Mouse (Mus musculus): ENCODE results near the gene Adam34. TPM values are rescaled to one million over a fixed set of nuclear protein-coding genes. Genes with fewer than 3 reads are reported as not detected.
"Not testable (repeated sequence)": the region's sequence is repeated elsewhere in the genome, so short reads cannot be mapped to it uniquely, and the experiment has no call there.

Adam34 gene
- total RNA-seq (2014; rRNA removed) (not detected in 2 replicates), polyA plus RNA-seq (2015; fragmentation: Nextera tagmentation; extraction: Ambion mirVana) (not detected in 2 replicates)

DNA sequence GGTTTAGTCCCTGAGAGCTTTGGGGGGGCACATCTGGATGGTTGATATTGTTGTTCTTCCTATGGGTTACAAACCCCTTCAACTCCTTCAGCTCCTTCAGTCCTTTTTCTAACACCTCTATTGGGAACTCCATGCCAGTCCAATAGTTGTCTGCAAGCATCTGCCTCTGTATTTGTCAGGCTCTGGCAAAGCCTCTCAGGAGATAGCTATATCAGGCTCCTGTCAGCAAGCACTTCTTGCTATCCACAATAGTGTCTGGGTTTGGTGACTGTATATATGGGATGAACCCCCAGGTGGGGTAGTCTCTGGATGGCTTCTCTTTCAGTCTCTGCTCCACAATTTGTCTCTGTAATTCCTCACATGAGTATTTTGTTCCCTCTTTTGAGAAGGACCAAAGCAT lies at the start of gene Adam34:
Gene Adam34, minus strand, starts transcription at position 101 of the 400 bp plus-strand sequence.
- Histone ChIP-seq H3K27ac (no peak within 1 kb of the TSS), H3K4me1 (ENCODE audit: insufficient read depth, low read length) (no peaks in the 10 kb centered on the region), H3K27me3 (ENCODE audit: insufficient read depth, low read length) (no peaks in the 10 kb centered on the region), H3K36me3 (ENCODE audit: insufficient read depth, low read length) (no peaks in the 10 kb centered on the region), H3K4me2 (ENCODE audit: low read depth, low read length) (no peak within 1 kb of the TSS), H3K9ac (replicated peaks; ENCODE audit: low read length) (no peak within 1 kb of the TSS), H3K9me3 (ENCODE audit: low read length) (no peaks in the 10 kb centered on the region), H3K4me3 (ENCODE audit: low read length) (no peak within 1 kb of the TSS)
- TF ChIP-seq CTCF (IDR thresholded peaks at IDR 0.05; ENCODE audit: low read depth) = no peak
- no peak for DNase-seq (ENCODE audit: low spot score)
- no peak for ATAC-seq

DNA sequence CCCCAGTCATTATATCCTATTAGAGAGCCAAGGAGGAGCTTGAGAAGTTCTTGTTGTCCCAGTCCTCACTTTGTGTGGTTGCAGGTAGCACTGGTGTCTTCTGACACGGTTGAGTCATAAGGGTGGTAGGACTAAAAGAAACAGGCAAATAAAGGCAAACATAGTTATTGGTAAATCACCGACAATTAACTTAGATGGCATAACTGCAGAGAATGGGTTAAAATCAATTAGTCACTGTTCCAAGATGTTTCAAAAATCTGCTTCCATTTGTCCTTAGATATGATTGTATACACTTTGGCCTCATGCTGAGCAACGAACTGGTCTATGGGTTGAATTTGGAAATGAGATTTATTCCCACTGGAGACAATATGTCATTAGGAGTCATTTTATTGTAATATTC lies 82.7 kb downstream of the Adam34 start, which contains the start of gene Gm5346:
Gene Gm5346, minus strand, starts transcription at position 101 of the 400 bp plus-strand sequence.
- WGBS = 85% methylated on average over 3 of the region's 3 CpGs
- TF ChIP-seq CTCF (IDR thresholded peaks at IDR 0.05; ENCODE audit: low read depth) = no peak
- no peak within 1 kb of the TSS for H3K4me2 ChIP-seq (ENCODE audit: low read depth, low read length)
- H3K9me3 ChIP-seq (ENCODE audit: low read length) = no peaks in the 10 kb centered on the region
- H3K4me3 ChIP-seq (ENCODE audit: low read length) = no peak within 1 kb of the TSS
- DNase-seq (ENCODE audit: low spot score) (no peak), ATAC-seq (no peak)
- no peaks in the 10 kb centered on the region for H3K27me3 ChIP-seq (ENCODE audit: insufficient read depth, low read length)
- H3K9ac ChIP-seq (replicated peaks; ENCODE audit: low read length) = no peak within 1 kb of the TSS
- no peaks in the 10 kb centered on the region for H3K36me3 ChIP-seq (ENCODE audit: insufficient read depth, low read length)
- H3K27ac ChIP-seq = no peak within 1 kb of the TSS
- H3K4me1 ChIP-seq (ENCODE audit: insufficient read depth, low read length) = no peaks in the 10 kb centered on the region

- no peak overlapping the region for H3K4me2 ChIP-seq (ENCODE audit: low read depth, low read length)
- H3K27ac ChIP-seq = no peak overlapping the region
- TF ChIP-seq CTCF (IDR thresholded peaks at IDR 0.05; ENCODE audit: low read depth) = no peak
- no peaks in the 10 kb centered on the region for H3K9me3 ChIP-seq (ENCODE audit: low read length)
- H3K27me3 ChIP-seq (ENCODE audit: insufficient read depth, low read length) = no peaks in the 10 kb centered on the region
- H3K4me3 ChIP-seq (ENCODE audit: low read length) = no peak overlapping the region
- H3K36me3 ChIP-seq (ENCODE audit: insufficient read depth, low read length) = no peaks in the 10 kb centered on the region
- no peak overlapping the region for H3K9ac ChIP-seq (replicated peaks; ENCODE audit: low read length)
- WGBS = 90% methylated on average over 1 of the region's 1 CpGs
- ATAC-seq = no peak
- no peak for DNase-seq (ENCODE audit: low spot score)
- no peaks in the 10 kb centered on the region for H3K4me1 ChIP-seq (ENCODE audit: insufficient read depth, low read length)
Measured at GRCm38 (mm10) chr8:43616046-43616445, 93.8 kb downstream of the Adam34 start.

GRCm38 (mm10) chr8:43603657-43604056 lies 106.2 kb downstream of the Adam34 start:
- not testable (repeated sequence) for H3K36me3 ChIP-seq (ENCODE audit: insufficient read depth, low read length); H3K9me3 ChIP-seq (ENCODE audit: low read length); DNase-seq (ENCODE audit: low spot score); H3K4me1 ChIP-seq (ENCODE audit: insufficient read depth, low read length); H3K9ac ChIP-seq (replicated peaks; ENCODE audit: low read length); ATAC-seq; H3K27me3 ChIP-seq (ENCODE audit: insufficient read depth, low read length); H3K4me3 ChIP-seq (ENCODE audit: low read length); H3K4me2 ChIP-seq (ENCODE audit: low read depth, low read length); H3K27ac ChIP-seq
- WGBS = 87% methylated on average over 13 of the region's 13 CpGs

DNA sequence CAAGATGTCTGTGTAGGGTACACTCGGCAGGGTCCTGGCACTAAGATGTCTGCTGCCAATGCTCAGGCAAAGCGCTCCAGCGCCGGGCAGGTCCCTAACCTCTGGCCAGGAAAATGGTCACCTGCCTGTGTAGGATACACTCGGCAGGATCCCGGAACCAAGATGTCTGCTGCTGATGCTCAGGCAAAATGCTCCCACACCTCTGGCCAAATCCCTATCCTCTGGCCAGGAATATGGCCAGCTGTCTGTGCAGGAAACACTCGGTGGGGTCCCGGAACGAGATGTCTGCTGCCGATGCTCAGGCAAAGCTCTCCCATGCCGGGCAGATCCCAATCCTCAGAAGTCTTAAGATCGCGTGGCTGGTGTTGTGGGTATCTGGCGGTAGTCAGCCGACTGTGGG lies 106.7 kb downstream of the Adam34 start:
- not testable (repeated sequence) for ATAC-seq; H3K9ac ChIP-seq (replicated peaks; ENCODE audit: low read length); DNase-seq (ENCODE audit: low spot score); H3K27ac ChIP-seq; H3K27me3 ChIP-seq (ENCODE audit: insufficient read depth, low read length); H3K36me3 ChIP-seq (ENCODE audit: insufficient read depth, low read length); H3K4me2 ChIP-seq (ENCODE audit: low read depth, low read length); H3K4me1 ChIP-seq (ENCODE audit: insufficient read depth, low read length); H3K9me3 ChIP-seq (ENCODE audit: low read length); H3K4me3 ChIP-seq (ENCODE audit: low read length)
- 93% methylated on average over 15 of the region's 15 CpGs for WGBS

Other genes starting within 250 kb of the Adam34 start
- gene Adam26b, start 181.9 kb downstream of the Adam34 start, total RNA-seq (2014; rRNA removed) = not detected in 2 replicates
- not detected in 2 replicates for gene Adam26b, start 181.9 kb downstream of the Adam34 start, polyA plus RNA-seq (2015; fragmentation: Nextera tagmentation; extraction: Ambion mirVana)
- 0.10 TPM in 1 of 2 replicates, not detected in the other for gene Adam26a, start 133.3 kb downstream of the Adam34 start, total RNA-seq (2014; rRNA removed)
- gene Adam26a, start 133.3 kb downstream of the Adam34 start, polyA plus RNA-seq (2015; fragmentation: Nextera tagmentation; extraction: Ambion mirVana) = not detected in 2 replicates
- gene Gm5346, start 82.8 kb downstream of the Adam34 start, total RNA-seq (2014; rRNA removed) = not detected in 2 replicates
- not detected in 2 replicates for gene Gm5346, start 82.8 kb downstream of the Adam34 start, polyA plus RNA-seq (2015; fragmentation: Nextera tagmentation; extraction: Ambion mirVana)